Mouse (Mus musculus) testis, postnatal 14 days (tissue): Measurements from ENCODE around the gene Celsr3.

ENCODE experiments used
- DNase-seq: peaks from one replicate; pipeline ENCODE4 v3.0.0; 2021; ENCODE audit warnings: low spot score

Gene Celsr3

DNA sequence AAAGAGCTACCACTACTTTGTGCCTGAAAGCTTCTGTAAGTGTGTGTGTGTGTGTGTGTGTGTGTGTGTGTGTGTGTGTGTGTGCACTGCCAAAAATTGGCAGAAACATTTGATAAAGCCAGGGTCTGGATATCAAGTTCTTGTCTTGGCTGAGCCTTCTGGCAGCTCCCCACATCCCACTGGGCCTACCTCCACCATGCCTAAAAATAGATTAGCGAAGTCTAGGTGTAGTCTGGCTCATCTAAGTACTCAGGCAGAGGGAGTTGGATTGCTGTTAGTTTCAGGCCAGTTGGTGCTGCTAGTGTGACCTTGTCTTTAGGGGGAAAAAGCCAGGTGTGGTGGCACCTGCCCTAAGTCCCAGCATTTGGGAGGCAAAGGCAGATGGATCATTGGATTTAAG is 19.3 kb upstream of the Celsr3 start:
- DNase-seq, result no peak

- no peak for DNase-seq
These were observed 18.4 kb upstream of the Celsr3 start for GRCm38 (mm10) chr9:108807674-108808073.

- peak; percentile 94 for DNase-seq
These were observed 17.9 kb upstream of the Celsr3 start, which contains the start of gene Nckipsd for GRCm38 (mm10) chr9:108808163-108808665. Gene Nckipsd, plus strand, starts transcription at chr9:108808368.

DNA sequence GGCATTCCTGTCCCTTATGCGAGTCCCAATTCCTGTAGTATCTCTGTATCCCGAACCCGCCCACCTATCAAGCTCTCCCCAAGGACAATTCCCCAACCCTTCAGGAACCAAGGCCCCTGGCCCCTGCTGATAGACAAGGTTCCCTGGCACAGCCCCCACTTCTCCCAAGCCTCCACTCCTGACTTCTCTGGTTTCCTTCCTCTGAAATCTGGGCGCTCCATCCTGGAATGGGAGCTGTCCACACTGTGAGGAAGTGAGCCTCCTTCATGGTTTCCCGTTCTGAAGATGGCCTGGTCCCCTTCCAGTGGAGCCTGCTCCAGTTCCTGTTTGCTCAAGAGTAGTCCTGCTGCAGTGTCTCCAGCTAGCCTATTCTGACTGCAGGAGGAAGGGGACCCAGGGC is 16.9 kb upstream of the Celsr3 start:
- no peak for DNase-seq

DNA sequence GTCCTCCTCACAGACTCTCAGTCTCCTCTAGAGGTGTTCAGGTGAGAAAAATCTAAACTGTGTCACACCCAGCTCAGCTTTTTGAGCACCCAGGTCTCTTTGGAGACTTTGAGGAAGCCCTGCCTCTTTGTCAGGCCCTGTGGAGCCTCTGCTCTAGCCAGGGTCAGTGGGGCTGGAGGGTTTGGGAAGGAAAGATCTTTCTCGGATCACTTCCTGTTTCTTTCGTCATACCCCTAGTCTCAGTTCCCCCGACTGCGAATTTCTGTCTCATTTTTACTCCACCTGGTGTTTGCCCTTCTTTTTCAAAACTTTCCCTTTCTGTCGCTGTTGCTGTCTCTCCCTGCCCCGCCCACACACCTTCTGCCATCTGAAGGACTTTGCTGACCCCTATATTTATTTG is 16.4 kb upstream of the Celsr3 start:
- DNase-seq, result no peak

GRCm38 (mm10) chr9:108810516-108810915 is 15.6 kb upstream of the Celsr3 start:
- DNase-seq, result no peak

DNA sequence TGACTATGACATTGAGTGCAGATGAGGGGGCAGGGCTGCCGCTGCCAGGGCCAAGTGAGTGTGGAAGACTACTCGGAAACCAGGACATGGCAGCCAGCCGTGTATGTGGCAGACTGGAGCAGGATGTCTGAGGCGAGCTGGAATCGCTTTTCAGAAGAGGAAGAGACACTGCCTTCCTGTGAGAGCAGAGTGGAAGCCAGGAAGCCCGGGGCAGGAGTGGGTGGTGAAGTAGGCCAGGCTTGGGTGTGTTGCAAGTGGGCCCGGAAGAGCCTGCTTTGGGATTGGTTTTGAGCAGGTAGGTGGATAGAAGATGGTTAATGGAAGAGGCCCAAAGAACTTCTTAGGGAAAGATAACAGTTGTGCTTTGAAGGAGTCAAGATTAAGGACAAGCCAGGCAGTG is 10.6 kb upstream of the Celsr3 start:
- DNase-seq, result no peak

- no peak for DNase-seq
These were observed 6.6 kb upstream of the Celsr3 start for GRCm38 (mm10) chr9:108819495-108819894.

- no peak for DNase-seq
These were observed 6.0 kb upstream of the Celsr3 start for GRCm38 (mm10) chr9:108820077-108820476.

DNA sequence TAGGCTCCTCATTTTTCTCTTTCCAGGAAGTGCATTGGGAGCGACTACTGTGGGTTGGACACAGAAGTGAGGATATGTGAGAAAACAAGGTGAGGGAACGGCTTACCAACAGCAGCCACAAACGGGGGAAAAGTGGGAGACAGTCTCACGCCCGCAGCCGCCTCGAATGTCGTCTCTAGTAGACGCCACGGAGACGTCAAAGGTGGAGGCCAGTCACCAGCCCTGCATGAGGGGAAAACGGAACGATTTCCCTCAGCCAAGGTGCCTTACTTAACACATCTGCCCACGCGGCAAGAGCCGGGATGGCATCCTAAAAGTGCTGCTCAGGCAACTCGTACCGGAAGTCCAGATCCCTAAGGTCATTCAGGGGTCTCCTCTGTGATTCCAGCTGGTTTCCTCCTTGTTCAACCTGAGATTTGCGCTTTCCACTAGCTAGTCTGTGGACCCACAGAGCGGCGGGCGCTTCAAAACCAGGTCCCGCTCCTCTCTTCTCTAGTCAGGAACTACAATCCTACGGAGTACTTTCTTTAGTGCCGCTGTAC is 1.9 kb upstream of the Celsr3 start:
- no peak for DNase-seq

GRCm38 (mm10) chr9:108824755-108825413 is 1.2 kb upstream of the Celsr3 start:
- peak; percentile 64 for DNase-seq

GRCm38 (mm10) chr9:108826700-108827340 is 700 bp downstream of the Celsr3 start:
- DNase-seq, result peak; percentile 66

- no peak for DNase-seq
These were observed 1.3 kb downstream of the Celsr3 start for GRCm38 (mm10) chr9:108827454-108827853.

DNA sequence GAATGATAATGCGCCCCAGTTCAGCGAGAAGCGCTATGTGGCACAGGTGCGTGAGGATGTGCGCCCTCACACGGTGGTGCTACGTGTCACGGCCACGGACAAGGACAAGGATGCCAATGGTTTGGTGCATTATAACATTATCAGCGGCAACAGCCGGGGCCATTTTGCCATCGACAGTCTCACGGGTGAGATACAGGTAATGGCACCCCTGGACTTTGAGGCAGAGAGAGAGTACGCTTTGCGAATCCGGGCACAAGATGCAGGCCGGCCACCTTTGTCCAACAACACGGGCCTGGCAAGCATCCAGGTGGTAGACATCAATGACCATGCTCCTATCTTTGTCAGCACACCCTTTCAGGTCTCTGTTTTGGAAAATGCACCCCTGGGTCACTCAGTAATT is 1.8 kb downstream of the Celsr3 start:
- no peak for DNase-seq

DNA sequence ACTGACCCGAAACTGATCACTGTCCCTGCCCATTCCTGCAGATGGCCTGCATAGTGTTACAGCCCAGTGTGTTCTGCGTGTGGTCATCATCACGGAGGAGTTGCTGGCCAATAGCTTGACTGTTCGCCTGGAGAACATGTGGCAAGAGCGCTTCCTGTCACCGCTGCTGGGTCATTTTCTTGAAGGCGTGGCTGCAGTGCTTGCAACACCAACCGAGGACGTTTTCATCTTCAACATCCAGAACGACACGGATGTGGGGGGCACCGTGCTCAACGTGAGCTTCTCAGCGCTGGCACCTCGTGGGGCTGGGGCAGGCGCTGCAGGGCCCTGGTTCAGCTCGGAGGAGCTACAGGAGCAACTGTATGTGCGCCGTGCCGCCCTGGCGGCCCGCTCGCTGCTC is 5.5 kb downstream of the Celsr3 start:
- no peak for DNase-seq

DNA sequence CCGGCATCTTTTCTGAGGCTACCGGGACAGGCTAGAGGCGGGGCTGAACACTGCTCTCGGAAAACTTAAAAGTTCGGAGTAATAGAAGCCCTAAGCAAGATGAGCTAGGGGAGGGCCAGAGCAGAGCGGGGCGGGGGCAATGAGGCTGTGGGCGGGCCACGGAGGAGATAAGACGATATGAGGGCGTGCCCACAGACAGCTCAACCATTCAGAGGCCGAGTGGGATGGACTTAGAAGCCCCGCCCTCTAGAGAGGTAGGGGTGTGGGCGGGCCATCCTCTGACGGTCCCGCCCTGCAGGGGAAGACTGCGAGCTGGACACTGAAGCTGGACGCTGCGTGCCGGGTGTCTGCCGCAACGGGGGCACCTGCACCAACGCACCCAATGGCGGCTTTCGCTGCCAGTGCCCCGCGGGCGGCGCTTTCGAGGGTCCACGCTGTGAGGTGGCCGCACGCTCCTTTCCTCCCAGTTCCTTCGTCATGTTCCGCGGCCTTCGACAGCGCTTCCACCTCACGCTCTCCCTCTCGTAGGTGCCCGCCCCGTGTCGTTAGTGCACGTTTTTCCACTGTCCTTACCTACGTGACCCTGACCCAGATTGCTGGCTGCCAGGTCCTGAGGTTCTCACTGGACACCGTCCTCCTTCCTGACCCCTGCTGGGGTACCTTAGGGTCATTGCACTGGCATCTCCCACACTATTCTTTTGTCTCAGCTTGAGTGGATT is 6.4 kb downstream of the Celsr3 start:
- DNase-seq, result peak; percentile 91

DNA sequence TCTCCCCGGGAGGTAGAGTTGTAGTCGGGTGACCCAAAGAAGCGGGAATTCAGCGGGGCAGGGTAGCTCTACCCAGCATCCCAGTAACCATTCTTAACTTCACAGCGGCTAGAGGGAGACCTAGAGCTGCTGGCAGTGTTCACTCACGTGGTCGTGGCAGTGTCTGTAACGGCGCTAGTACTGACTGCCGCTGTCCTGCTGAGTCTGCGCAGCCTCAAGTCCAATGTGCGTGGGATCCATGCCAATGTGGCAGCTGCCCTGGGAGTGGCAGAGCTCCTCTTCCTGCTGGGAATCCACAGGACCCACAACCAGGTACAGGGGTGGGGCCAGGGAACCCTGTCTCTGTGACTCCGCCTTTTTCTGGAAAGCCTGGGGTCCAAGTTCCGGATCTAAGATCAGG is 16.9 kb downstream of the Celsr3 start:
- no peak for DNase-seq

- no peak for DNase-seq
These were observed 19.3 kb downstream of the Celsr3 start for GRCm38 (mm10) chr9:108845390-108845789.

DNA sequence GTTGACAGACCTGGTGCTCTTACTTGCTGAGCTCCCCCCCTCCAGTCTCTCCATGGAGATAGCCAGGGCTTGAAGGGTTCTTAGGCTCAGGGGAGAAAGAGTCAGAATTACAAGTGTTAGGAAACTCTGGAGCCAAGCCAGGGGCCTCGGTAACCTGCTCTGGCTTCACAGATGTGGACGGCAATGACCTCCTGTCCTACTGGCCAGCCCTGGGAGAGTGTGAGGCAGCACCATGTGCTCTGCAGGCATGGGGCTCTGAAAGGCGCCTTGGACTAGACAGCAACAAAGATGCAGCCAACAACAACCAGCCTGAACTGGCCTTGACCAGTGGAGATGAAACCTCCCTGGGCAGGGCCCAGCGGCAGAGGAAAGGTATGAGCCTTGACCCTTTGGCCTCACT is 21.3 kb downstream of the Celsr3 start:
- DNase-seq, result no peak

DNA sequence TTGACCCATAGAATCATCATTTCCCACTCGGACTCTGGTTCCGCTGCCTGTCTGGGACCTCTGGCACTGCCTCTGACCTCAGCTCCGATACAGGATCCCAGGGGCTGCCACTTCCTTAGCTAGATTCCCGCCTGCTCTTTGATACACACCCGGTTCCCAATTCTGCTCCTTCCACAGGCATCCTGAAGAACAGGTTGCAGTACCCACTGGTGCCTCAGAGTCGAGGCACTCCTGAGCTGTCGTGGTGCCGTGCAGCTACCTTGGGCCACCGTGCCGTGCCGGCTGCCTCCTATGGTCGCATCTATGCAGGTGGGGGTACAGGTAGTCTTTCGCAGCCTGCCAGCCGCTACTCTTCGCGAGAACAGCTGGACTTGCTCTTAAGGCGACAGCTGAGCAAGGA is 22.3 kb downstream of the Celsr3 start:
- DNase-seq, result no peak

DNA sequence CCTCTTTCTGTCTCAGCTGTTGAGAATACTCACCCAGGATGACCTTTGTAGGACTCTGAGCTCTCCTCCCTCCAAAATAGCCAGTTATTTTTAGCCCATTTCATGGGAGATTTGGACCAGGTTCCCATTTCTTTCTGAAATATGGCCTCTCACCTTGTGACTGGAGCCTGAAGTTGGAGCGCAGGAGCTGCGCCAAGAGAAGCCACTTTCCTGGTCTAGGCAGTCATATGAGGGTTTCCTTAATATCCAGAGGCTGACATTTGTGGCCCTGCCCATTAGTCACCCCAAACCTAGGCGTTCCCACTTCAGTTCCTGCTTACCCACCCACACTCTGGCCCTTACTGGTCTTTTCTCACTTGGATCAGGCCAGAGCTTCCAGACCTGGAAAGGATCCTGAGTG is 26.9 kb downstream of the Celsr3 start, which contains the start of gene Slc26a6:
Gene Slc26a6, plus strand, starts transcription at position 308 of the 400 bp plus-strand sequence.
- DNase-seq, result no peak

DNA sequence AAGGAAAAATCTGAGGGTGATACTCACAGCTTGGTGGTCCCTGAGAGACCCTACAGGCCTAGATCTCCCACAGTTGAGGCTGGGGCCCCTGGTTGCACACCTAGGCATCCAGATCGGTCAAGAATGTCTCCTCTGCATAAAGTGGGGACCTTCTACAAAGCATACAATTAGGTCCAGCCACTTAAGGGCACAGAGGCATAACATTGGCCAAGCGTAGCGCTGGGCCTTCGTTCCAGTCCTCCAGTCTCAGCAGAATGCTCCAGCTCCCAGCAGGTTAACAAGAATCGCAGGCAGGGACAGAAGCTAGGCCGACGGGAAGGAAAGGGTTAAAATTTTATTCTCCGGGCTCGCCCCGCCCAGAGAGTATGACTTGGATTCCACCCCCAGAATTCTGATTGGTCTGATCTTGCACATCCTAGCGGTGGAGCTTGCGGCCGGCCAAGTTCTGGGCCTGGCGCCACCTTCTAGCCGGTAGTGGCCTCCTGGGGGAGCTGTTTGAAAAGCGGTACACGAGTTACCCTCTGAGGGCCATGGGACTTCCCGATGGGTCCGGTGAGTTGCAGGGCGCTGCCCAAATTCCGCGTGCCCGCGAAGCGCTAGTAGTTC is 27.6 kb downstream of the Celsr3 start:
- DNase-seq, result peak; percentile 89
